Mouse (Mus musculus) lung, postnatal 36 days (tissue): ENCODE measurements around the gene Coa5.

Source experiments
- DNase-seq: peaks from one replicate; pipeline ENCODE4 v3.0.0; 2022; ENCODE audit warnings: mixed read lengths

Coa5 gene

DNA sequence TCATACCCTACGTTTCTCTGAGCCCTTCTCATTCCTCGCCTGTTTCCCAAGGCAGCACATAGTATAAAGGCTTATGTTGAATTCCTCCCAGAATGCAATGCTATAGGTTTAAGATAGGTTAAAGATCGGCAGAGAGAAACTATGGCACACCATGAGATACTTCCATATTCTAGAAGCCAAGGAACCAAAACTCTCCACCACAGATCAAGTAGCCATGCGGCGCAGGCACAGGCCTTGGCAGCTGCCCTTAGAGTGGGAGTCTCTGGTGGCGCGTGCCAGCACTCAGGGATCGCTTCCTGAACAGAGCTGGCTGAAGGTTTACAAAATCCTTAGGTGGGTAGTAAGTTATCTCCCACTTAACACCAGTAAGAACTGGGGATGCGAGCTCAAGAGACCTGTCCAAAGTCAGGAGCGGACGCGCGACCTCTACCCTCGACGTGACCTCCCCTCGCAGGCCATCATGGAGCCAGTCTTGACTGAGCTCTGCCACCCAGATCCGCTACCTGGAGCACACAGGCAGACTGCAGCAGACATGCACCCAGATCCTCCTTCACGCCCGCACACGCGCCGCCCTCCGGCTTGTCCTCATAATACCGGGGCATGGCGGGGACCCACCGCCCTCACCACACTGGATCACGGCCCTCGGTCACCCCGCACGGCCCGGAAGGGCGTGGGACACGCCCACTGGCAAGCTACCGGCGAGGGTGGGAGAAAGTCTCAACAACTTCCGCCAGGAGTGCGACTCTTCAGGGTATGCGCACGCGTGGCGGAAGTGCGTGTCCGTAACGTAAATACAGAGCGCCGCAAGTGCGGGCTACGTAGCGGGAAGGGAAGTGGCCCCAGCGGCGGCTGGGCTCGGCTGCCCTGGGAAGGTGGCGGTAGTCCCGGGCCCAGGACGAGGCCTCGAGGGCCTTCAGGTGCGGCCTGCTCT is at the start of gene Coa5, which contains the start of gene Unc50:
Gene Coa5, minus strand, starts transcription at position 738 of the 931 bp plus-strand sequence.
Gene Unc50, plus strand, starts transcription at position 774 of the 931 bp plus-strand sequence.
- DNase-seq: peak; percentile 97

DNA sequence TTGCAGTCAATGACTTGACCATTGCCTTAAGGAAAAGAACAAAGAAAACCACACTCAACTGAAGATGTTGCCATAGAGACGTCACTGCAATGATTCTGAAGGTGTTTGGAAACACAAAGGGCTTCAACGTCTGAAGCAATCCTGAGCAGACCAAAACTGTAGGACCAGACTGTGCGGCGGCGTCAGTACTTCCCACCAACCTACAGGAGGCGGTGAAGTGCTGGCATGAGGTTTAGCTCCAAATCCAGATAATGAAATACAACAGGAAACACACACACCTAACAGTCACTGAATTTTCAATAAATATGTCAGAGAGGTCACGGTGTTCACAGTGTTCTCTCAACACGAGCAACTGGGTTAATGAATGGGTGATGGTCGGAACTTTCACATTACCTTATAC is 49.2 kb upstream of the Coa5 start:
- DNase-seq: peak; percentile 70

DNA sequence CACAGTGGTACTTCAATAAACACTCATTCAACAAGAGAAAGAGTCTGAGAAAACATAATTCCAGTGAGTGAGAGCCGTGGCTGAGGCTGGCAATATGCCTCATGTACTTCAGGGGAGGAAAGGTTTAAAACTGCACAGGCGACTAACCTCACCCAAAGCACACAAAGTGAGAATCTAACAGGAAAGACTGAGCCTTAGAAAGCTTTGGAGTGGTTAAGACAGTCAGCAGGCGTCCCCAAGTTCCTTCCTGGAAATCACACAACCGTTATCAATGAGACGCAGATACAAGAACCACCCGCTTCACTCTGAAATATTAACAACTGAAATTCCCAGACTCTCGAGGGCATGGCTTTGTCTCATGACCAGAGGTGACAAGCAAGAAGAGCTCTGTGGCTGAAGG is 48.5 kb upstream of the Coa5 start:
- DNase-seq: peak; percentile 37

DNA sequence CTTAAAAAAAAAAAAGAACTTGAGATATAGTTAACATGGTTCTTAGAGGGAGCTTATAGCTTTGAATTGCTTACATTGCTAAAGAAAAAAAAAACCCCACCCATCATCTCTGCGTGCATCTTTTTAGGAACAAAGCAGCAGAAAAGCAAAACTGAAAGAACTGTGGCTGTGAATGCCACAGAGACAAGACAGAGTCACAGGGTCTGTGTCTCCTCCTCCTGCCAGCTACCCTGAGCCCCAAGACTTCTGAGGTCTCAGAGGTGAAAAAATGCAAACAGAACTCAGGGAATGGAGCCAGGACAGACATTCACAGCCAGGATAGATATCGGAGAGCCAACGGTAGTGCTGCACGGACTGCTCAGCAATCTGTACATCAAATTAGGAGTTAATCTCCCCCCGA is 48.0 kb upstream of the Coa5 start:
- no peak for DNase-seq

DNA sequence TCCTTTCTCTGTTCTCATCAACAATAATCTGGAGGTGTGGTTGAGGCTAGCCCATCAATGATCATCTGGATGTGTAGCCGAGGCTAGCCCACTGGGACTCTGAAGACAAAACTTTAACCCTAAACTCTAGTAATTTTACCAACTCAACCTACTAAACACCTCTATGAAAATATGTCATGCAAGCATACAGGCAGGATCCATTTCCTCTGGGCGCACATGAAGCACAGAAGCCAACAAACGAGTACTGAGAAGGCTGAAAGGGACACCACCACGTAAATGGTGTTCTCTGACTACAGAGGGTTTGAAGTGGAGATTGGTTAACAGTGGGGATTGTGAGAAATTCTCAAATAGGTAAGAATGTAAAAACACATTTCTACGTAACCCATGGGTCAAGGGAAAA is 47.3 kb upstream of the Coa5 start:
- no peak for DNase-seq

DNA sequence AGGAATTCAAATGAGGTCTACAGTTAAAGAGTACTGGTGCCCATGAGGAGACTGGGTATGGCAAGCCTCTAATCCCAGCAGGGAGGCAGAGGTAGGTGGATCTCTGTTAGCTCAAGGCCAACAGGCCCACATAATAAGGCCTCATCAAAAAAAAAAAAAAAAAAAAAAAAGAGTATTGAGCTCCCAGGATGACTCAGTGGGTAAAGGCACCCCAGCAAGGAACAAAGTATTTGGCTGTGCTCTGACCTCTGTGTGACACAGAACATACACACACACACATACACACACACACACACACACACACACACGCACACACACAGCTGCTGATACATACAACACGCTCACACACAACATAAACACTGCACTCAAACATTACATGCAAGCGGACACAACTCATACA is 45.4 kb upstream of the Coa5 start:
- DNase-seq: no peak

DNA sequence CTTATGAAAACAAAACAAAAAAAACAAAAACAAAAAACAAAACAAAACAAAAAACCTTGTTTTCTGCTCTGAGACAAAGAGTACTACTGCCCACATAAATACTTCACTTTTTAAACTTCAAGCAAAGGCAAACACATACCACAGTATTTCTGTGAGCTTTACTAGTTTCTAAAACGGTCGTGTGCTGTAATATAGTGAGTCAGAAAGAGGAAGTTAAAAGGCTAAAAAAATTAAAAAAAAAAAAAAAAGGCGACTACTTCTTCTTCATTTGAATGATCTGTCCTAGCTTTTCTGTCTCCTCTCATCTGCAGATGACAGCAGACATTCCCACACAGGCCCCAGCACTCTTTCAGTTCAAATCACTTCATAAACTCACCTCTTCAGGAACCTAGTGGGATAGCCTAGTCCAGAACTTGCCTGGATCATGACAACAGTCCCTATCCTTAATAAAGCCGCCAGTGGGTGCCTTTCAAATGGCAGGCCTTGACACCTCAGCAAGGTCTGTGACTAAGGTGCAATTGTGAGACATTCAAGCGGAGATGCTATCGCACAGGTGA is 44.8 kb upstream of the Coa5 start:
- no peak for DNase-seq

DNA sequence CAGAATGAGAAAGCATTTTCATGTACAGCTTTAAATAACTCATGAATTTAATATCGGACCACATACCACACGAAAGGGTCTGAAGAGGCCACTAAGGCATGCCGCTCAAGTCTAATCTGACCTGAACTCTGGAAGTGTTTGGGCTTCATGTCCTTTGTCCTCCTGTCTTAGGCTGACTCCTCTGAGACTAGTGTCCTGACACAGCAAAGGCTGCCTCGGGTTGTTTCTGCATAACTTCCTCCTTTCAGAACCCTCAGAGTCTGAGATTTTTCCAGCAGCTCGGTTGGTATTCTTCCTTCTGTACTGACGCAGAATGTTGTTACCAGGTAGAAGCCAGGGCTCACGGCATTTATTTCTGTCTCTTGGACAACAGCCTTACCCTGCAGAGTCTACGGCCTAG is 44.1 kb upstream of the Coa5 start:
- DNase-seq: peak; percentile 56

DNA sequence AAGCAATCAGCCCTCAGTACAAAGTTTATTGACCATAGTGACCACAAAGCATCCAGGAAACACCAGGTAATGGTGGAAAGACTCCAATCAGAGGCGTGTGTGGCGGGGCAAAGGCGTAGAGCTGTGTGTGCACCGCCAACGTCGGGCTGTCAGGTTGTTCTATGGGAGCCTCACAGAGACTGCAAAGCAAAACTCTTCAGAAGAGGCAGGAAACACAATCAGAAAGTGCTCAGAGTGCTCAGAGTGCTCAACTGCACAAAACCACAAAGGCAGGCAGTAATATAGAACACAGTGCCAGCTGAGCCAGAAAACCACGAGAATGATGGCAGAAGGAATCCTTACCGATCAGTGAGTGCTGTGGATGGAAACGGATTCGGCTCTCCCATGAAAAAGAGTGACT is 43.3 kb upstream of the Coa5 start:
- no peak for DNase-seq

DNA sequence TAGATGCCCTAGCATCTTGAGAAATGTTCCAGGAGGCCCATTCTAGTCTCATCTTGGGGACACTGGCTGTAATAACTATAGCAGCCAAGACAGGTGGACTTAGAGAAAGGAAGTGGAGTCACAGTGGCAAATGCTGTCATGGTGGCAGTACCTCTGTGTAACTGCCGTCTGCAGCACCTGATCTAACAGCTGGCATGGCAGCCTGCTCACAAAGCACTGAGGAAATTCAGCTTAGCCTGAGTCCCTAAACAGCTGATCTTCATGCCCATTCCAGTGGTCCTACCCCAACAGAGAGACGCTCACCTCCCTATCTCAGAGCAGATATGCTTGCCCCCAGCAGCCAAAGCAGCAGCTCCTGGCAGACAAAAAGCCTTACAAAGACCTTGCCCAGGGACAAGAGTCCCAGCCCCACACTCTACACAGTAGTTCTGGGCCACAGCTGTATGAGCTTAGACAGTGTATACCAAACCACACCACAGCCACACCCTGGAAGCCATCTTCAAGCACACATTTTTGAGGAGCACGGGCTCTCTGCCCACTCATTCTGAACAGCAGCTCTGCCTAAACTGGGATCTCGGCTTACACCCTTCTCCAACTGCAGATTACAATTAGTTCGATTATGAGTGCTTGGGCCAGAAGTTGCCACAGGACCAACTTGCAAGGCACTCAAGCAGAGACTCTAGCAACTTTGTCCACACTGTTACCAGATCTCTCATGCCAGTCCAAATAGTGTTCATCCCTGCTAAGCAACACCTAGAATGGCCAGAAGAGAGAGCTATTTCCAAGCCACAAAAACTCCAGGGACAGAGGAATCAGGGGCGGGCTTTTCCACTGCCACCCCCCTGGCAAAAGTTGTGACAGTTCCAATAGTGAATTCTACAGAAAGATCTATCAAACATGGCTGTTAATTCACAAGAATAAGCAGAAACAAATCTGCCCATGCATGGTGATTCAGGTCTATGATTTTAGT is 41.6 kb upstream of the Coa5 start:
- DNase-seq: no peak

DNA sequence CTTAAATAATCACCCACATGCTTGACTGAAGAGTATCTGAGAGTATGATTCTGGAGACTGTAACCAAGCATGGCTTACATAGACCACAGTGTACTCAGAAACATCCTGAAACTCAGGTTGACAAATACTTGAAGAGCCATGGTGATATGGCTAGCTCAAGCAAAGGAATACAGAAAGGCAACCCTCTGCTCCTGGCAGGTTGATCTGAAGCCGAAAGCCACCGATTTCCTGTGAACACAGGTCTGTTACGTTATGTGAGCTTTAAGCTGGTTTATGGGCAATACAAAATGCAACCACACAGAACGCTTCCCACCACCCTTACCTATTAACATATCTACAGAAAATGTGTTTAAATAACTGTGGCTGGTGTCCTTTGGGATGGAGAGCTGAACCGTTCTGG is 39.1 kb upstream of the Coa5 start:
- no peak for DNase-seq

DNA sequence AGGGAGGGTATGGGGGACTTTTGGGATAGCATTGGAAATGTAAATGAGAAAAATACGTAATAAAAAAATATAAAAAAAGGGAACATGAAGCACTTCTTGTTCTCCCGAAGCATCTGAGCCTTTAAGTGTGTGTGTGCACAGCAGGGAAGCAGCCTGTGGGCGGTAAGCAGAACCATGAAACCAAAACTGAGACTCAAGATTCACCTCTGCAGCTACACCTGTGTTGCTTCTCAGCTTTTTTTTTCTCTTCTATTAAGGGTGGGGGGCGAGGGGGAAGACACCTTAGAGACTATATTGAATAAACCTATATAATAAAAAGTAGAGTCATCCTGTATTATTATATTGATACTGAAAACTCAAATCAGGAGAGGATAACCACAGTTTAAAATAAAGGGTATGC is 37.9 kb upstream of the Coa5 start:
- DNase-seq: no peak

DNA sequence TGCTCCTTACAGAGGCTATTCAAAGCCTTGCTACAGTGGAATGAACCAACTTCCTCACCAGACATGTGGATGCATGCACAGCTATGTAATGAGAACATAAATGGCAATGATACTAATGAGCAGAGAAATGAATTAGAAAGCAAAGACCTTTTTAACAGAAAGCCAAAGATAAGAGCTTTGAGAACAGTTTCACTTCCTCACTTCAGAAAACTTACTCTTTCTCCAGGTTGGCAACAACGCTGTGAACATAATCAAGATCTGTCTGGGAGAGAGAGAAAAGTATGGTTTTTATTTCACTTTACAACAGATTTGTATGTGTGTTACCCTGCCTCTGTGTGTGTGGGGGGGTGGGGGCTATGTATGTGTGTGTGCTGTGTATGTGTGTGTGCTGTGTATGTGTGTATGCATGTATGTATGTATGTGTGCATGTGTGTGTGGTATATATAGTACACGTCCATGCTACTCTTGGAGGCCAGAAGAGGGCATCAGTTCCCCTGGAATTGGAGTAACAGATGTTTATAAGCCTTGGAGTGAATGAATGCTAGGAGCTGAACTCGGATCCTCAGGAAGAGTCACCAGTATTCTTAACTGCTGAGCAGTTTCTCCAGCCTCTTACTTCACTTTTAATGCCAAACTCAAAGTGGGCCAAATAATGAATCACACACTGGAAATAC is 36.6 kb upstream of the Coa5 start:
- no peak for DNase-seq

DNA sequence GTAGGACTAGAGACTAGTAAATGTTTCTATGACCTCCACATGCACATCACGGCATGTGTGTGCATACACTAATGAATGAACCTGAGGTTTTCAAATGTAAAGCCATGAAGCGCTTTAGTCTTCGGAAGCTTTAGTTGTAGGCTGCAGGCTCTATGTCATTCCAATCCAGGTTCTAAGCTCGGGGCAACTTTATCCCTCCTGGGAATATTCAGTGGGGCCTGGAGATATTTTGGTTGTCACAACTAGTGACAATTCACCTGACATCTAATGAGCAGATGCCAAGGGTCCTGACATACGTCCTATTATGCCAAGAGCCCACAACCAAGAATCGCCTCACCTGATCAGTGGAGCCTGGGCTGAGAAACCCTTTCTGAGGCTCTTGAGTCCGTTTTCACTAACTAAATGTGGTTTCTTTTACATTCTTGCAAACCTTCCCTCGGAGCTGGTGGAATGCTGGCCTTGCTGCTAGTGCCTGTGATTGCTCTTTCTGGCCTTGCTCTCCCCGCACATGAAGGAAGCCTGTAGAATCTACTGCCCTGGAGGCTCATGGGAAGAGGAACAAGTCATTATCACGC is 35.1 kb upstream of the Coa5 start:
- DNase-seq: no peak

DNA sequence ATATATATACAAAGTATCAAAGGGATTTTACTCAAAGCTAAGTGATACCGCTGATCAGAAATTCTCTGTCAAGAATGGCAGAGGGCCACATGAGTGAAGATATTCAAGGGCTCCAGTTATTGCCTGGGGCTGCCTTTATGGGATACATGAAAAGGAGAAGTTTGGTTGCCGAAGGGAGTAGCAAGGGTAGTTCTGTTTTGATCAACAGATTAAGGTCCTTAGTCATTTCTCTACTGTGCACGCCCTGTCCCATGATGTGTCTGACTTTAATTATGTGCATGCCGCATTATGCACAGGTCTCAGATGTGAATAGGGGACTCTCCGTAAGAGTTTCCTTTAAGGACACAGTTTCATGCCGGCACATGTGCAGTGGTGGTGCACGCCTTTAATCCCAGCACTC is 27.6 kb upstream of the Coa5 start:
- DNase-seq: no peak

DNA sequence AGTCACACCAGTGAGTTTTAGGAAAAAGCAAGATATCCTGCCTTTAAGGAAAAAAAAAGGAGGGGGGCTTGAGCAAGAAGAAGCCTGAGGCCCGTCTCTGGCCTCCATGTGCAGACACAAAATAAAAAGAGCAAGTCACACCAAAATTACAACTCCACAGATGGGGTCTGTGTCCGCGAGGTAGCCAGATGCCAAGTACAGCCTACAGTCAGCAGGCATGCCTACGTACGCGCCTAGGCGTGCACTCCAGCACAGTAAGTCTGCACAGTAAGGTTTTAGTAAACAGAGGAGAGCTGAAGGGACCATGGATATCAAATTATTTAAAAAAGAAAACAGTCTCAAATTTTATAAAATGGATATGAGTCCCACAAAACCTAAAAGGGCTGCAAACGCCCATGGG is 21.4 kb upstream of the Coa5 start:
- no peak for DNase-seq

DNA sequence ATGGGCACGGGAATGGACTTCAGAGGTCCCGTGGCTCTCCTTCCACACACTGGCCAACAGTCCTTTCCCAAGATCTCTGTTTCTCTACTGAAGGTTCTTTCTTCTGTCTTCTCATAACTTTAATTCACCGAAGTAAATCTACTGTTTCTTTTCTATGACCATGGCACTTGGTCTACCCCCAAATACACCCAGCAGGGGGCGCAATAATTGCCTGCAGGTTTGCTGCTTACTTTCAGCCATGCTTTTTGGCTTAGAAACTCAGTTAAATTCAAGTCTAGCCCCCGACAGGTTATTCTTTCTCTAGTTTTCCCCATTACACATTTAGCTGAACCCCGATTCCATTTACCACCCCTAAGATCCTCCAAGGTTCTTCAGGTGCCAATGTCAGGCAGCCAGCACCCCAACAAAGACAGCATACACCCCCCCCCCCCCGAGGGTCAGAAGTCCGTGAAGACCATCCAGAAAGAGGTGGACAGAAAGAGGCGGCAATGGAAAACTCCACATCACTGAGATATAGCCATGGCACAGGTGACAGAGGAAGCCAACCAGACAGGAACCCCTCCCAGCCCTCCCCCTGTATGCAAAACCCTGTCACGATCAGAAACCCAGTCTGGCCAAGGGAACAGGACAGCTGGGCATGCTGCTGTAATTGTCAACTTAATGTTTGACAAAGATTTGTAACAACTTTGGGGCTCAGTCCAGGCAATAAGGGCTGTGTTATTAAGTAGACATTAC is 18.6 kb upstream of the Coa5 start:
- peak; percentile 78 for DNase-seq

DNA sequence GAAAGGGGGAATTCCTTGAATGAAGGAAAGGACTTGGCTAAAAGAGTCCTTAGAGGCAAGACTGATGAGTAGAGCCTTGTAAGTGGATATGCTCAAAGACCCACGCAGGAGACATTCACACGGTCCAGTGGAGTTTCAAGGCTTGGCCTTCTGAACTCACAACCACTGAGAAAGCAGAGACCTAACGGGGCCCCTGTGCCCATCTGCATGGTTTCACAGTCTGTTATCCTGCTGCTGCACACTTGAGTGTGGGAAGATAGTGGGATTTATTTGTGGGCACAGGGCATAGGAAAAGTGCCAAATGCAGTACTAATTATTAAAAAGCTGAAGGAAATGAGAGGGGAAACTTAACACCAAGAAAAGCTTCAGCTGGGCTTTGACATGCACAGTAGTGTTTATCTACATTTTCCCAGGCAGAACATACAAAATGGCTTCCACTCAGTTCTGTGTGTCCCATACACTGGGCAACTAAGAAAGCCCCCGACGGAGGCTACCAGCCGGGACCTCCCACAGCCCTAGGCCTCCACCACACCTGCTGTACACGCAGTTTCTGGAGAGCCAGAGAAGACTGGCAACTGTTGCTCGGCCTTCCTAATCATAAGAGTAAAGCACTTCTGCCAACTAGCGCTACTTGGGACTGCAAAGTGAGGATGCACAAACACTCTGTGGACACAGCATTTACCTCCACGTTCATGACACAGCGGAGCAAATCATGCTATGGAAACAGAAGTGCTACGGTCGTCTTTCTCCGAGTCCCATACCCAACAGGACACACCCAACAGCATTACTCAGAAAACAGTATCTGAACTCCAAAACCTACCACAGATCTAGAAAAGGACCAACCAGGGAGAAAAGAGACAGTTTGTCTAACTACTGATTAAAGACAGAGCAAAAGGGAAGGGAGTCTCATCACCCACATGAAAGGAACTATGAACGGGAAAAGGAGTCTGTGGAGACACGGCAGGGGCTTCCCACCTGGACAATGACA is 13.2 kb upstream of the Coa5 start:
- DNase-seq: no peak

DNA sequence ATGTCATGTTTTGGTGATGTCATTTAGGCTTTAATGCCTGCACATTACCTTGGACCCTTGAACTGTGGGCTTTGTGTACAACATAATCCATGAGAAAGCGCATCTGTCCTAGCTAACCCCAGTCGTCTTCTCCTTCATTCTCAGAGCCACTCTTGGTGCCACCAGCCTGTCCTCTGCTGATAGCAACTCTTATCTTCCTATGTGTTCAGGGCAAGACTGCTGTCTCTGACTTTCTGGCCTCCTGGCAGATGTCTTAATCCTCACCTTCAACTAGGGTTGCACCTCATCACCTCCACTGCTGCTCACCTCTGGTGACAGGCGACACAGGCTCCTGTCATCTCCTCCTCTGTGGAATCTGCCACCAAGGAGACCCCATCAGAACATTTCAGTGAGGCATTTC is 6.5 kb upstream of the Coa5 start:
- no peak for DNase-seq

DNA sequence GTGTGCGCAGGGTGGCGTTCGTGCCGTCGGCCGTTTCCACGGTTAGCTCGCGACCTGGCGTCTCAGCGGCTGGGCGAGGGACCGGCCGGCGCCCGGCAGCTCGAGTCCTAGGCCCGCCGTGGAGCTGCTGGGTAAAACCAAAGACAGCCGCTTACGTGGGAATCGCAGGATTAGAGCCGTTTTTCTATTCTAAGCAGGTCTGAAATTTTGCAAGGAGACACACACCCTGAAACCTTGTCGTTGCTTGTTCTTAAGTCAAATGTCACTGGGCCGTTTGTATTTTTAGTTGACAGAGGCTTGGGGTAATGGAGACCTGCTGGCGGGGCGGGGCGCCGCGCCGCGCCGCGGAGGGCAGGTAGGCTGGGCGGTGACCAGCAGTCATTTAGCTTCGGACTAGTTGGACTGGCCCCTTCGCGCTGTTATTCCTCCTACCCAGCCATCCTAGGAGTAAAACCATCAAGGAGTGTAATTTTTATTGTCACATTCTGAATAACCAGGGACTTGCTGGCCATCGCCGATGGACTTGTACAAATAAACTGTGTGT is 466 bp upstream of the Coa5 start:
- peak; percentile 19 for DNase-seq
